Mouse (Mus musculus) erythroblast, embryonic 14.5 days (primary cell): ENCODE measurements around the gene Mmel1.

Experiments
- GATA1 ChIP-seq: IDR thresholded peaks from 2 replicates; pipeline ENCODE4 v1.6.1; 2012; ENCODE audit warnings: low read length, inconsistent platforms, mixed read lengths
- TAL1 ChIP-seq: IDR thresholded peaks from 3 replicates; pipeline ENCODE4 v1.6.1; 2012; ENCODE audit warnings: low read length, inconsistent platforms, mixed read lengths

GRCm38 (mm10) chr4:154933306-154933907, 64.0 kb downstream of the Mmel1 start:
- TF ChIP-seq TAL1 (no peak), GATA1 (no peak)
